8 mouse cellular contexts compared by ENCODE assay signal in the genomic region with DNA sequence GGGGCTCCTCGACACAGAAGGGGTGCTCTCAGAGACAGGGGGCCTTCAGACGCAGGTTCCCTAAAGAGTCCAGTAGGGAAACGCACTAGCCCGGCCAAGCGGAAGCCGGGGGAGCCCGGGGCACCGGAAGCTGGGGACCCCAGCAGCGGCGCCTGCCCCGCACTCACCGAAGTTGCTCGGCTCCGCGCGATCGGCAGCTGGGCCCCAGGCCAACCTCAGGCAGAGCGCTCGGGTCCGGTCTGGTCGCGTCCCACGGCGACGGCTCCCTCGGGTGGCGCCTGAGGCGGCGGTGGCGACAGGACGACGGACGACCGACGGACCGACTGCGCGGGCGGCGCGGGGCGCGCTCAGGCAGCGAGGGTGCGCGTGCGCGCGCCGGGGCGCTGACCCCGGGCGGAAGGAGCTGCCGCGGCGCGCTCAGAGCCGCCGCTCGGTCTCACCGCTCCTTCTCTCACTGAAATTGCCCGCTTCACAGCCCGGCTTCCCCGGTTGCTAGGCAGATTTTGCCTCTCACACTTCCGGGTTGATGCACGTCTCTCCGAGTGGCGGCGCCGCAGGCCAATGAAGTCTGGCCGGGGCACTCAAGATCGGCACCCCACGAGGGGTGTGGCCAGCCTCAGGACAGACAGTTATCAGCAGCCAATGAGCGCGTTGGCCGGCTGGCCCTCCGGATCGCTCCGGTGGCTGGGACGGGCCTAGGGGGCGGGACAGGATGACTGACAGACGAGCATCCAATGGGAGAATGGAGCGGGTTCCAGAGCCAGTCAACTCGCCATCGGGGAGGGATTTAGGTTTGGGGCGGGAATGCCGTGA. TPM values are rescaled to one million over a fixed set of nuclear protein-coding genes. Genes with fewer than 3 reads are reported as not detected.
DNase-seq lines count a peak whose midpoint lies in the region; ATAC-seq and TF ChIP-seq lines count a peak whose summit lies in the region.

A gene (minus strand): TSS at position 609 of the 813 bp plus-strand sequence.

- peak; percentile 28 for TF ChIP-seq CTCF in kidney, postnatal 0 days (IDR thresholded peaks at IDR 0.05; ENCODE audit: low read depth)

- peak within 1 kb of the TSS; percentile 93 for H3K4me3 ChIP-seq in heart, embryonic 12.5 days
- H3K4me3 ChIP-seq in kidney, postnatal 0 days (replicated peaks; ENCODE audit: low read depth, low read length) = peak within 1 kb of the TSS; percentile 98
- peak within 1 kb of the TSS; percentile 85 for H3K4me3 ChIP-seq in liver, embryonic 11.5 days (ENCODE audit: low read depth, low read length)
- H3K4me3 ChIP-seq in stomach, embryonic 14.5 days (ENCODE audit: low read depth, low read length) = peak within 1 kb of the TSS; percentile 93

- peak; percentile 100 for DNase-seq in CD4-positive helper T cell, adult 2 months (ENCODE audit: low read depth, low spot score)
- DNase-seq in brain, embryonic 18.5 days (ENCODE audit: low read depth, low spot score) = peak; percentile 98
- peak; percentile 99 for DNase-seq in kidney, postnatal 0 days (ENCODE audit: low spot score)
- DNase-seq in liver, embryonic 11.5 days (ENCODE audit: low spot score) = peak; percentile 100
- peak; percentile 99 for DNase-seq in naive thymus-derived CD4-positive, alpha-beta T cell, adult 2 months (ENCODE audit: low read depth)

- H3K36me3 ChIP-seq in heart, embryonic 12.5 days = 0 out of 2 replicates have a peak, but pooled peaks cover 8% of the 10 kb centered on the region
- H3K36me3 ChIP-seq in kidney, postnatal 0 days (ENCODE audit: insufficient read depth, low read length) = no peaks in the 10 kb centered on the region
- no peaks in the 10 kb centered on the region for H3K36me3 ChIP-seq in liver, embryonic 11.5 days (ENCODE audit: control insufficient read depth, insufficient read depth, low read length)
- no peaks in the 10 kb centered on the region for H3K36me3 ChIP-seq in stomach, embryonic 14.5 days (ENCODE audit: control insufficient read depth, insufficient read depth, low read length)

- H3K27me3 ChIP-seq in heart, embryonic 12.5 days (replicated peaks) = no peaks in the 10 kb centered on the region
- H3K27me3 ChIP-seq in kidney, postnatal 0 days (ENCODE audit: insufficient read depth, low read length) = no peaks in the 10 kb centered on the region
- H3K27me3 ChIP-seq in liver, embryonic 11.5 days (replicated peaks; ENCODE audit: control insufficient read depth, insufficient read depth, low read length) = no peaks in the 10 kb centered on the region
- H3K27me3 ChIP-seq in stomach, embryonic 14.5 days (ENCODE audit: control insufficient read depth, insufficient read depth, low read length) = no peaks in the 10 kb centered on the region

- H3K4me2 ChIP-seq in heart, embryonic 12.5 days = peak within 1 kb of the TSS; percentile 84
- peak within 1 kb of the TSS; percentile 91 for H3K4me2 ChIP-seq in kidney, postnatal 0 days (ENCODE audit: low read length)
- peak within 1 kb of the TSS; percentile 87 for H3K4me2 ChIP-seq in liver, embryonic 11.5 days
- peak within 1 kb of the TSS; percentile 81 for H3K4me2 ChIP-seq in stomach, embryonic 14.5 days (replicated peaks; ENCODE audit: low read depth, low read length)

- peak within 1 kb of the TSS; percentile 91 for H3K9ac ChIP-seq in heart, embryonic 12.5 days
- H3K9ac ChIP-seq in kidney, postnatal 0 days (ENCODE audit: low read depth, low read length) = peak within 1 kb of the TSS; percentile 90
- peak within 1 kb of the TSS; percentile 83 for H3K9ac ChIP-seq in liver, embryonic 11.5 days (ENCODE audit: low read depth, low read length)
- peak within 1 kb of the TSS; percentile 85 for H3K9ac ChIP-seq in stomach, embryonic 14.5 days (replicated peaks; ENCODE audit: low read depth, low read length)

- ATAC-seq in erythroid progenitor cell, adult 5-6 weeks (replicated peaks; ENCODE audit: low FRiP score, poor library complexity, severe bottlenecking) = peak; percentile 91
- ATAC-seq in heart, embryonic 12.5 days (ENCODE audit: insufficient number of reproducible peaks, low FRiP score) = peak; percentile 99
- peak; percentile 99 for ATAC-seq in kidney, postnatal 0 days (replicated peaks; ENCODE audit: low FRiP score, low read depth)
- ATAC-seq in liver, embryonic 11.5 days (replicated peaks; ENCODE audit: low FRiP score) = peak; percentile 98
- ATAC-seq in stomach, embryonic 14.5 days (ENCODE audit: insufficient number of reproducible peaks, insufficient read depth, low FRiP score, low read depth) = peak; percentile 100

- no peaks in the 10 kb centered on the region for H3K9me3 ChIP-seq in heart, embryonic 12.5 days (replicated peaks)
- no peaks in the 10 kb centered on the region for H3K9me3 ChIP-seq in kidney, postnatal 0 days (replicated peaks; ENCODE audit: low read length)
- H3K9me3 ChIP-seq in liver, embryonic 11.5 days (ENCODE audit: control insufficient read depth, low read length) = no peaks in the 10 kb centered on the region
- no peaks in the 10 kb centered on the region for H3K9me3 ChIP-seq in stomach, embryonic 14.5 days (ENCODE audit: control insufficient read depth, low read depth, low read length)

- under 1% methylated on average over 85 of the region's 87 CpGs for WGBS in heart, embryonic 12.5 days
- WGBS in kidney, postnatal 0 days = under 1% methylated on average over 72 of the region's 87 CpGs
- WGBS in liver, embryonic 11.5 days = under 1% methylated on average over 75 of the region's 87 CpGs
- WGBS in stomach, embryonic 14.5 days = under 1% methylated on average over 84 of the region's 87 CpGs

- H3K4me1 ChIP-seq in heart, embryonic 12.5 days (replicated peaks) = peaks cover 33% of the 10 kb centered on the region
- H3K4me1 ChIP-seq in kidney, postnatal 0 days (replicated peaks; ENCODE audit: insufficient read depth, low read length) = peaks cover 4% of the 10 kb centered on the region; the same call in 1 of the 2 replicates
- H3K4me1 ChIP-seq in liver, embryonic 11.5 days (replicated peaks; ENCODE audit: control insufficient read depth, insufficient read depth, low read length) = peaks cover 14% of the 10 kb centered on the region
- H3K4me1 ChIP-seq in stomach, embryonic 14.5 days (ENCODE audit: control insufficient read depth, insufficient read depth, low read length) = no peaks in the 10 kb centered on the region

- peak within 1 kb of the TSS; percentile 90 for H3K27ac ChIP-seq in heart, embryonic 12.5 days (ENCODE audit: poor library complexity, severe bottlenecking)
- peak within 1 kb of the TSS; percentile 94 for H3K27ac ChIP-seq in kidney, postnatal 0 days
- H3K27ac ChIP-seq in liver, embryonic 11.5 days (ENCODE audit: low read depth, low read length) = peak within 1 kb of the TSS; percentile 91
- H3K27ac ChIP-seq in stomach, embryonic 14.5 days (ENCODE audit: low read length) = peak within 1 kb of the TSS; percentile 87

RNA-seq across cellular contexts. Expression of the gene that starts here (rescaled TPM):
- 42.8 and 46.9 TPM in 2 replicates for total RNA-seq in erythroid progenitor cell, adult 5-6 weeks (2015; ENCODE audit: low replicate concordance)
- 47.5 and 48.0 TPM in 2 replicates for total RNA-seq in erythroid progenitor cell, adult 5-6 weeks (2017; ENCODE audit: low replicate concordance)
- polyA plus RNA-seq in heart, embryonic 12.5 days (2016; fragmentation: Nextera tagmentation; extraction: Ambion mirVana) = 55.6 and 59.2 TPM in 2 replicates
- polyA plus RNA-seq in kidney, postnatal 0 days (2015; fragmentation: Nextera tagmentation; extraction: Ambion mirVana) = 41.7 and 49.5 TPM in 2 replicates
- 72.6 and 75.3 TPM in 2 replicates for polyA plus RNA-seq in liver, embryonic 11.5 days (2014; fragmentation: Nextera tagmentation; extraction: Ambion mirVana)
- 46.5 and 49.6 TPM in 2 replicates for polyA plus RNA-seq in stomach, embryonic 14.5 days (2014; fragmentation: Nextera tagmentation; extraction: Ambion mirVana)

Comparison
In these comparisons a context has a peak if more than half of its experiments do, and no peak if none do; other contexts are left out.
1. Peak in every context shown above with its lines: DNase-seq, ATAC-seq, H3K4me3 ChIP-seq and H3K27ac ChIP-seq.